Mouse (Mus musculus) left cerebral cortex, postnatal 25 days (tissue): ENCODE results near the gene Igf2r. TPM values are rescaled to one million over a fixed set of nuclear protein-coding genes. Genes with fewer than 3 reads are reported as not detected.

Source experiments
- DNase-seq, 2 experiments: peaks; one replicate each; pipeline ENCODE4 v3.0.0; 2022; ENCODE audit warnings: low spot score in 2 of 2, mixed read lengths in 1 of 2
- intact Hi-C: fragments of 180-260 bp; cut with DNase I; formaldehyde crosslinking; loops from one replicate; pipeline ENCODE4 v1.15.1; 2025
- total RNA-seq, 2 experiments: library from RNA; stranded (reverse); gene quantifications; 2 replicates each; pipeline ENCODE4 v1.2.3; 2021

Igf2r gene
- total RNA-seq, 2 experiments from 2014 or later = 28.5 to 29.2 TPM

- no peak for DNase-seq
- intact Hi-C loops = no loop called here
Measured at GRCm38 (mm10) chr17:12754243-12755007, 15.0 kb downstream of the Igf2r start.

DNA sequence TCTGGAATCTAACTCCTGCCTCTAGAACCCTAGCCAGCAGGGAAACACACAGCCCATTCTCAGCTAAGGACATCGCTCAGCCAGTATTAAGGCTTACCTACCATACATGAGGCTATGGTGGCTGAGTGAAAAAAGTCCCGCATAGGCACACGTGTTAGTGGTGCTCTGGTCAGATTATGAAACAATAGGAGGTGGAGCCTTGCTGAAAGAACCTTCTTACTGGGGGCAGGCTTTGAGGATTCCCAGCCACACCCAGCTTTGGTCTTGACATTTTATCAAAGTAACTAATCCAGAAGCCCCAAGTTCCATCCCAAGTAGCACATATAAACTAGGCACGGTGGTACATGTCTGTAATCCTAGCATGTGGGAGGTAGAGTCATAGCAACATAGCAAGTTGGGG is 16.4 kb downstream of the Igf2r start:
- intact Hi-C loops = no loop called here
- no peak for DNase-seq

- intact Hi-C loops = no loop called here
Measured at GRCm38 (mm10) chr17:12751641-12752040, 17.8 kb downstream of the Igf2r start.

DNA sequence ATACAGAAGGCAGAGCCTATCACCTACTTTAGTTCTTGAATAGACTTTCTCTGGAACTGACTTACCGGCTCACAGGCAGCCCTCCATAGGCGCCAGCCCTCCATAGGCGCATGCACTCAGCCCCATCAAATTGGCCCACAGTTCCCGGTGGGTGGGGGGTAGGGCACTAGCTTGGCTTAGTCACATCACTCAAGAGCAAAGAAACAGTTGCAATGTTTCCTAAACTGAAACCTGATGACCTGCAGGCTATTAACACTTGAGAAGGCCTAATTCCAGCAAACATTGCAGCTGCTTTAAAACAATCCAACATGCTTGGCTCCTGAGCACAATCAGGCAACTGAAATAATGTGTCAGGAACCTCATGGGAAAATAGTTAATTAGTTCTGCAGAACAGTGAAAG is 18.2 kb downstream of the Igf2r start:
- intact Hi-C loops = no loop called here

More at GRCm38 (mm10) chr17:12751641-12752040, 17.8 kb downstream of the Igf2r start:
- no peak for DNase-seq

GRCm38 (mm10) chr17:12750591-12751170 is 18.8 kb downstream of the Igf2r start:
- intact Hi-C loops = no loop called here
- DNase-seq = no peak

More for the DNA sequence above, 18.2 kb downstream of the Igf2r start:
- DNase-seq = no peak

DNA sequence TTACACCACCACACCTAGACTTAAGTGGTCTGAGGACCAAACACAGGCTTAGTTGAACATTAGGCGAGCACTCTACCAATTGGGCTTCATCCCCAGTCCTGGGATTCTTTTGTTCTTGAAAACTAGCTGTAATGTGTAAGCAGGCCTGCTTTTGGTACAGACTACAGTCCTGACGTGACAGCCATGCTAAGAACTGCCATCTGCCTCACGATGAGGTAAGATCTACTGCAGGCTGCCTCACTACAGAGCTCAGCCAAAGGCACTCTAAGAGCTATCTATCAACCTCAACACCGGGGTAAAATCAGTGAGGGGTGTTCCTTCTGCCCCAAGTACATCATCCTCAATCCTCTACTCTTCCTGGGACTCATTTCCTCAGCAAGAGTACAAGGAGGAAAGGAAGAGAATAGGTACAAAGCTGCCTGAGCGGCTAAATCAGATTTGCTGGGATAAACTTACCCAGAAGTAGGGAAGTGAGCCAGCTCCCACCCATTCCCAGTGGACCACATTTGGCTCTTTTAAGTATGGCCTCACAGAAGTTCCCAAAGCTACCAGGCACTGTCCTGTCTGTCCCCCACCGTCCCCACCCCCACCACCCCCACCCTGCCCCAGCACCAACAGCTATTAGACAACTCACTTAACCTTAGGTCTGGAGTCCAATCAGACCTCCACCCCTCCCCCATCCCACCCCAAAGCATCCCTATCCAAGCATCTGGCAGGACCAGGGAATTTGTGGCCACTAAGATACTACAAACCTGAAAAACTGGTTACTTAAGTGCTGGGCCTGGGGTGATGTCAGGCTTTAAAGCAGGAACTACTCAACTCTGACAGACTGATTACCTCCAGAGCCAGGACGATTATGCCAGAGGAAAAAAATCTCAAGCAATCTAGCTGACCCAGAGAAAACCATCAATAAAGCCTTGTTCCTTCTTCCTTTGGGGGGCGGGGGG is 19.8 kb downstream of the Igf2r start:
- intact Hi-C loops = no loop called here
- DNase-seq = peak in 1 of 2 experiments; percentile 37

- DNase-seq = no peak
- intact Hi-C loops = no loop called here
Measured at GRCm38 (mm10) chr17:12745761-12746160, 23.7 kb downstream of the Igf2r start.

- intact Hi-C loops = no loop called here
- no peak for DNase-seq
Measured at GRCm38 (mm10) chr17:12744071-12744470, 25.4 kb downstream of the Igf2r start.

DNA sequence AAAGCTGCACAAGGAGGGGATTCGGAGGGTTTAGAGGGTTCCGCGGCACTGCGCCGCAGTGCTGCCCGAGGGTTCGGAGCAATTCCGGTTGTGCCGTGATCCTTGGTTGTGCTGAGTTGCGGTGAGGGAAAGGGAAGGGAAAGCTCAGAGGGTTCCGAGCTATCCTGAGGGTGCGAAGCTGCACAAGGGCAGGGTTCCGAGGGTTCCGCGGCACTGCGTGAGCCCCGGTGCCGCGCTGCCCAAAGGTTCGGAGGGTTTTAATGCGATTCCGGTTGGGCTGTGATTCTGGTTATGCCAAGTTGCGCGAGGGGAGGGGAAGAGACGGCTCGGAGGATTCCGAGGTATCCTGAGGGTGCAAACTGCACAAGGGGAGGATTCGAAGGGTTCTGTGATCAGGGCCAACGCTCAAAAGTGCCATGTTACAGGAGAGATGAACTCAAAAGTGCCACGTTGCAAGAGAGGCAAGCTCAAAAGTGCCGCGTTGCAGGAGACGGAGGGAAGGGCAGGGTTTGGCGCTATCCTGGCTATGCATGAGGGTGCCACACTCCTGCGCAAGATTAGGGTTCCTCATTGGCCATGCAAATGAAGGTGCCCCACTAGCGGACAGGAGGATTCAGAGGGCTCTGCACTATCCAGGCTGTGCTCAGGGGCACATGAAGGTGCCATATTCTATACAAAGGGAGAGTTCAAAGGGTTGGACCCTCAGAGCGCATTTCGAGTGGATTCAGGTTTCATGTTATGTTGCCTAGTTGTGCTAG is 27.1 kb downstream of the Igf2r start:
- intact Hi-C loops = no loop called here

GRCm38 (mm10) chr17:12741218-12741968 is 28.1 kb downstream of the Igf2r start:
- intact Hi-C loops = no loop called here
- DNase-seq = peak; percentile 12 to 37

More for the DNA sequence above, 27.1 kb downstream of the Igf2r start:
- peak in 1 of 2 experiments; percentile 19 for DNase-seq

GRCm38 (mm10) chr17:12740317-12740716 is 29.1 kb downstream of the Igf2r start:
- intact Hi-C loops = no loop called here
- DNase-seq = peak in 1 of 2 experiments; percentile 22

DNA sequence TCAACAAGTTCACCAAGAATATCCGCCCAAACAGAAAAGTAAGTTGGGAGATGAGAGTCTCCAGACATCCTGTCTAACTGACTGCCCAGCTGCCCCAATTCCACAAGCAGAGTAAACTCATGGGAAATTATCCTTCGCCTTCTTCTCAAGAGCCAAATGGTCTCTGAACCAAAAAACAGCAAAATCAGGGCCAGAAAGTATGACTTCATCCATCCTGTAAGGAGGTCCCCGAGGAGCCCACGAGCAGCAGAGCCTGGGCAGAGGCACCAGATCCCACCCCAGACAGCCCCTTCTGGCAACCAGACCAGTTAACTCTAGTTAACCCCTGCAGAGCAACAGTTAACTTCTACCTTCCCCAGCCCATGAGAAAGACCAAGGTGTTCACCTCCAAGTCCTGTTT is 29.9 kb downstream of the Igf2r start:
- intact Hi-C loops = no loop called here
- no peak for DNase-seq

DNA sequence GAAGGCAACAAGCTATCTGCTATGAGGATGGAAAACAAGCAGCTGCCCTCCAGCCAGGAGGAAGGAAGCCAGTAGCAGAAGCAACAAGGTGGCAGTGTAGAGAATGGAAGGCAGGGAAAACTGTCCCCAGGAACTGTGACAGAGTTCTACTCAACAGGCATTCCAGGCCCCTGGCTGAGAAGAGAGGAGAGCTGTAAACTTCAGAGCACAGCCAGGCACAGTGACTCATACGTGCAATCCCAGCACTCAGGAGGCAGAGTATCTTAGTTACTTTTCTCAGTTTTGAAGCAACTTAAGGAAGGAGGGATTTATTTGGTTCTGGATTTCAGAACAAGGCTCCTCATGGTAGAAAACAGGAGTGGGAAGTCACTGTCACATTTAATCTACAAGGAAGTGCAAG is 31.5 kb downstream of the Igf2r start:
- peak; percentile 9 to 84 for DNase-seq
- intact Hi-C loops = no loop called here

DNA sequence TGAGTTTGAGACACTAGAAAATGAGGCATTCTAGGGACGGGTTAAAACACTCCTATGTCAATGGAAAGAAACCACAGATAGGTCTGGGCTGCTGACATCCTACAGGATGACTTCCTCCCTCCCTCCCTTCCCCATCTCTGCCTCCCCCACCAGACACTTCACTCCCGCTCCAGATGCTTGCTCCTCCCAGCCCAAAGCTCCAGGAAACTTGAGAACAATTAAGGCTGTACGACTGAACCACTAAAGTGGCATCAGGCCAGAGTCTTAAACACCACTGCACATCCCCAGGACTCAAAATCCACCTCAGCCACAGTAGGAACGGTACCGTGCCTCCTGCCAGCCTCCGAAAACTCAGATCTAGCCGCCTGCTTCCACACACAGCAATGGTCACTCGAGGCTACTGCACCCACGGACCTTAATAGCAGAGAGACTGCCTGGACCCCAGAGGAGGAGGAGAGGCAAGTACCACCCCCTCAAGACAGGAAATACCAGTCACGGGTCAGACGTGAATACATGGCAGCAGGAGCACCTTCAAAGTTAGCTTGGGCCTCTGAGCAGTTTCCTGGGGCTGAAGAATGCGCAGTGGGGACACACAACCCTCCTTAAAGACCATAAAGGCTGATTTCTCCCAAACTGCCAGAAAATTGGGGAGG is 35.1 kb downstream of the Igf2r start:
- DNase-seq = no peak
- intact Hi-C loops = no loop called here

GRCm38 (mm10) chr17:12733128-12733527 is 36.3 kb downstream of the Igf2r start:
- intact Hi-C loops = no loop called here

GRCm38 (mm10) chr17:12728536-12728935 is 40.9 kb downstream of the Igf2r start:
- intact Hi-C loops = no loop called here
- no peak for DNase-seq

More at GRCm38 (mm10) chr17:12733128-12733527, 36.3 kb downstream of the Igf2r start:
- DNase-seq = no peak

DNA sequence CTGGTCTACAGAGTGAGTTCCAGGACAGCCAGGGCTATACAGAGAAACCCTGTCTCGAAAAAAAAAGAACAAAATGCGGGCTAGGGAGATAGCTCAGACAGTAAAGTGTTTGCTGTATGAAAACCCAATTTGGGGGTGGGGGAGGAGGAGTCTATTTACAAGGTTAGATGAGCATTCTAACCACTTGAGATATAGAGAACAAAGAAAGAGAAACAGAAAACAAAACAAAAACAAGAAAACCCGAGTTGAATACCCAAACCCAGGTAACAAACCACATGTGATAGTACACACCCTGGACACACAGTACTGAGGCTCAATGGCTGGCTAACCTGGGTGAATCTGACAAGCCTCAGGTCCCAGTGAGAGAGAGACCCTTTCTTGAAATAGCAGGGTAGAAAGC is 41.7 kb downstream of the Igf2r start:
- DNase-seq = no peak
- intact Hi-C loops = no loop called here

DNA sequence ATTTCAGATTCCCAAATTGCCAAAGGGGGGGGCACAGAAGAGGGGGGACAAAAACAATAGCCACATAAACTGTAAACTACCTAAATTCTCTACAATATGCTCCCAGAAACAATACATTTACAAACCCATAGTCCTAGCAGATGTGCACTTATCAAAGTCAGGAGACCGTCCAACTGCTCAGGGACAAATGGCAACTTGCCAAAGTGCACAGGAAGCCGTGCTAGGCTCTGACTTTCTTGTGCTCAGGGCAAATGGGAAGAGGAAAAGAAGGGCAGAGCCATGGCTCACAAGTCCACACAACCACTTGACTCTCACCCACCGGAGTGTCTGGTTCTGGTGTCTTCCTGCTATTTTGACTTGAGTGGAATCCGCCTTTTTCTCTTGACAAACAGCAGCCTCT is 43.6 kb downstream of the Igf2r start:
- no peak for DNase-seq
- intact Hi-C loops = no loop called here
